Mouse (Mus musculus): ENCODE measurements around the gene Nuak2.

- TF ChIP-seq CTCF (IDR thresholded peaks at IDR 0.05; ENCODE audit: low read depth) (no peak), EP300 (IDR thresholded peaks at IDR 0.05; ENCODE audit: low read depth) (no peak)
Observed at GRCm38 (mm10) chr1:132296051-132296450, 19.9 kb upstream of the Nuak2 start.
